Mouse (Mus musculus) kidney, embryonic 16.5 days (tissue): ENCODE measurements around the gene Tgfb1i1. TPM values are rescaled to one million over a fixed set of nuclear protein-coding genes. Genes with fewer than 3 reads are reported as not detected.

Experiments
- ATAC-seq: fragments of 200-750 bp; cut with Nextera tagmentation; 2 replicates; pipeline ENCODE4 v1.8.0; 2017; ENCODE audit warnings: moderate TSS enrichment; ENCODE audit not compliant: low FRiP score, low TSS enrichment
- H3K27ac ChIP-seq: fragments of 300-500 bp; sonication (generic); 2 replicates; pipeline ENCODE4 v1.5.1; 2014; ENCODE audit warnings: low read length
- H3K27me3 ChIP-seq: fragments of 300-500 bp; sonication (generic); 2 replicates; pipeline ENCODE4 v1.6.1; 2014; ENCODE audit warnings: low read length, control low read depth, mixed read lengths; ENCODE audit not compliant: insufficient read depth
- H3K36me3 ChIP-seq: fragments of 300-500 bp; sonication (generic); 2 replicates; pipeline ENCODE4 v1.6.1; 2014; ENCODE audit warnings: low read length, control low read depth, mixed read lengths; ENCODE audit not compliant: insufficient read depth
- H3K4me1 ChIP-seq: fragments of 300-500 bp; sonication (generic); 2 replicates; pipeline ENCODE4 v1.6.1; 2014; ENCODE audit warnings: low read length, control low read depth, mixed read lengths; ENCODE audit not compliant: insufficient read depth
- H3K4me2 ChIP-seq: fragments of 300-500 bp; sonication (generic); replicated peaks from 2 replicates; pipeline ENCODE4 v1.6.1; 2014; ENCODE audit warnings: low read depth, low read length
- H3K4me3 ChIP-seq: fragments of 300-500 bp; sonication (generic); 2 replicates; pipeline ENCODE4 v1.5.1; 2014; ENCODE audit warnings: mild to moderate bottlenecking, low read length
- H3K9ac ChIP-seq: fragments of 300-500 bp; sonication (generic); replicated peaks from 2 replicates; pipeline ENCODE4 v1.6.1; 2014; ENCODE audit warnings: low read length
- H3K9me3 ChIP-seq: fragments of 300-500 bp; sonication (generic); 2 replicates; pipeline ENCODE4 v1.6.1; 2016; ENCODE audit warnings: low read length, control low read depth
- WGBS: fragments of 180-500 bp; shearing (Covaris S2); extraction: QIAGEN DNeasy Blood & Tissue Kit; methylation state at CpG from one replicate; pipeline ENCODE4 v1.1.7; 2014; 5-methylcytosine and 5-hydroxymethylcytosine counted together
- polyA plus RNA-seq: library from polyadenylated mRNA; unstranded; fragments of >200 nt; fragmentation: Nextera tagmentation; extraction: Ambion mirVana; gene quantifications from 2 replicates; pipeline ENCODE4 v1.2.1, GENCODE M21; 2015

Tgfb1i1 gene
- polyA plus RNA-seq, 1 experiment from 2014 or later: 111 TPM

- no peak overlapping the region for H3K27ac ChIP-seq
- WGBS: 92% methylated on average over 11 of the region's 11 CpGs
Observed at GRCm38 (mm10) chr7:128281765-128282164, 35.2 kb downstream of the Tgfb1i1 start.

GRCm38 (mm10) chr7:128282532-128283244 lies 36.1 kb downstream of the Tgfb1i1 start:
- H3K27ac ChIP-seq: no peak overlapping the region
- no peak for ATAC-seq
- H3K36me3 ChIP-seq: peaks cover 12% of the 10 kb centered on the region
- H3K4me2 ChIP-seq: no peak overlapping the region
- H3K4me3 ChIP-seq: no peak overlapping the region
- no peaks in the 10 kb centered on the region for H3K9me3 ChIP-seq
- 25% methylated on average over 7 of the region's 7 CpGs for WGBS
- H3K4me1 ChIP-seq: peaks cover 5% of the 10 kb centered on the region; the same call in 1 of the 2 replicates
- no peak overlapping the region for H3K9ac ChIP-seq
- H3K27me3 ChIP-seq: no peaks in the 10 kb centered on the region

More at GRCm38 (mm10) chr7:128281765-128282164, 35.2 kb downstream of the Tgfb1i1 start:
- no peaks in the 10 kb centered on the region for H3K9me3 ChIP-seq
- H3K9ac ChIP-seq: no peak overlapping the region
- H3K4me3 ChIP-seq: no peak overlapping the region
- H3K36me3 ChIP-seq: peaks cover 8% of the 10 kb centered on the region; the same call in 1 of the 2 replicates
- ATAC-seq: no peak
- H3K4me1 ChIP-seq: peaks cover 5% of the 10 kb centered on the region; the same call in 1 of the 2 replicates
- H3K4me2 ChIP-seq: no peak overlapping the region
- no peaks in the 10 kb centered on the region for H3K27me3 ChIP-seq

DNA sequence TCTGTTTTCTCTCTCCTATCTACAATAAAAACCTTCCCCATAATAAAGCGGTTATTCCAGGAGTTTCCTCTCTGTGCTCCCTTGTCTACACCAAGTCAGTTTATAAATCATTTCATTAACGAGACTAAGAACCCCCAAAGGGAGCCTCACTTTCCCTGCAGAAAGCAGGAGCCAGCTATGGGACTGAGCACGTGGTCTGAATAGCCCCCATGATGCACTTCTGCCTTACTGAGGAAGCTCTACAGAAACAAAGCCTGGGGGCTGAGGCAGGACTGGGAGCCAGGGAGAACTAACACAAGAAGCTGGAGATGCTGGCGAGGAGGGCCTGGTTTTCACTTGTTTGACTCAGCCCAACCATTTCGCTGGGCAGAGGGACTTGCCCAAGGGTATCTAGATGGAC lies 37.4 kb downstream of the Tgfb1i1 start:
- Histone ChIP-seq H3K9me3 (no peaks in the 10 kb centered on the region), H3K4me3 (no peak overlapping the region), H3K27me3 (no peaks in the 10 kb centered on the region), H3K9ac (no peak overlapping the region), H3K4me1 (peaks cover 7% of the 10 kb centered on the region; the same call in 1 of the 2 replicates), H3K4me2 (no peak overlapping the region), H3K36me3 (peaks cover 19% of the 10 kb centered on the region), H3K27ac (no peak overlapping the region)
- ATAC-seq: no peak
- 48% methylated on average over 5 of the region's 5 CpGs for WGBS

- H3K27me3 ChIP-seq: no peaks in the 10 kb centered on the region
- H3K4me1 ChIP-seq: peaks cover 11% of the 10 kb centered on the region; the same call in 1 of the 2 replicates
- no peaks in the 10 kb centered on the region for H3K9me3 ChIP-seq
- no peak overlapping the region for H3K9ac ChIP-seq
- H3K4me2 ChIP-seq: no peak overlapping the region
- no peak overlapping the region for H3K4me3 ChIP-seq
- 87% methylated on average over 8 of the region's 8 CpGs for WGBS
- H3K36me3 ChIP-seq: peaks cover 19% of the 10 kb centered on the region
- no peak for ATAC-seq
- H3K27ac ChIP-seq: no peak overlapping the region
Observed at GRCm38 (mm10) chr7:128285060-128285459, 38.4 kb downstream of the Tgfb1i1 start.

GRCm38 (mm10) chr7:128288923-128289544 lies 42.4 kb downstream of the Tgfb1i1 start:
- no peak for ATAC-seq
- H3K9me3 ChIP-seq: no peaks in the 10 kb centered on the region
- no peak overlapping the region for H3K27ac ChIP-seq
- WGBS: 28% methylated on average over 9 of the region's 9 CpGs
- peaks cover 26% of the 10 kb centered on the region for H3K36me3 ChIP-seq
- H3K9ac ChIP-seq: no peak overlapping the region; the same call in 1 of the 2 replicates
- H3K27me3 ChIP-seq: no peaks in the 10 kb centered on the region
- no peak overlapping the region for H3K4me3 ChIP-seq
- no peak overlapping the region for H3K4me2 ChIP-seq
- H3K4me1 ChIP-seq: 0 out of 2 replicates have a peak, but pooled peaks cover 6% of the 10 kb centered on the region

DNA sequence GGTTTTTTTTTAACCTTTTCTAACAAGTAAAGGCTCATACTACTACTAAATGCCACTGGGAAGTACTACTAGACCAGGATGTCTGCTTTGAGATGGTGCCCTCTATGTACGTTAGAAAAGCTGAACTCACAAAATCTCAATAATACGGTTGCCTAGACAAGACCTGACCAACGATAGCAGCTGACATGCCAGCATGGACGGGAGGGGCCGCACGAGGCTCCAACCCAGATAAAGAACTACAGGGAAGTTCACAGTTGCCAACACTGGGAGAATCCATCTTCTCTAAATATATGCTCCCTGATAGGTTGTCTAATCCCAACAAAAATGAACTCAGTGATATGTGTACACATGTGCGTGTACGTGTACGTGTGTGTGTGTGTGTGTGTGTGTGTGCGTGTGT lies 48.2 kb downstream of the Tgfb1i1 start:
- H3K36me3 ChIP-seq: peaks cover 7% of the 10 kb centered on the region; the same call in 1 of the 2 replicates
- H3K27me3 ChIP-seq: no peaks in the 10 kb centered on the region
- no peak for ATAC-seq
- H3K4me3 ChIP-seq: no peak overlapping the region
- 92% methylated on average over 10 of the region's 10 CpGs for WGBS
- no peaks in the 10 kb centered on the region for H3K9me3 ChIP-seq
- no peak overlapping the region for H3K4me2 ChIP-seq
- H3K27ac ChIP-seq: no peak overlapping the region
- H3K4me1 ChIP-seq: peaks cover 17% of the 10 kb centered on the region
- H3K9ac ChIP-seq: no peak overlapping the region

GRCm38 (mm10) chr7:128296514-128296913 lies 49.9 kb downstream of the Tgfb1i1 start:
- Histone ChIP-seq H3K9ac (no peak overlapping the region; the same call in 1 of the 2 replicates), H3K4me3 (no peak overlapping the region), H3K9me3 (no peaks in the 10 kb centered on the region), H3K36me3 (peaks cover 3% of the 10 kb centered on the region; the same call in 1 of the 2 replicates), H3K4me2 (0 out of 2 replicates have a peak overlapping the region, but pooled peaks have one; percentile 79), H3K27ac (no peak overlapping the region), H3K27me3 (no peaks in the 10 kb centered on the region), H3K4me1 (peaks cover 17% of the 10 kb centered on the region)
- WGBS: 68% methylated on average over 3 of the region's 3 CpGs
- no peak for ATAC-seq

GRCm38 (mm10) chr7:128297291-128297616 lies 50.6 kb downstream of the Tgfb1i1 start:
- WGBS: 30% methylated on average over 10 of the region's 10 CpGs
- ATAC-seq: no peak; the same call in 1 of the 2 replicates

DNA sequence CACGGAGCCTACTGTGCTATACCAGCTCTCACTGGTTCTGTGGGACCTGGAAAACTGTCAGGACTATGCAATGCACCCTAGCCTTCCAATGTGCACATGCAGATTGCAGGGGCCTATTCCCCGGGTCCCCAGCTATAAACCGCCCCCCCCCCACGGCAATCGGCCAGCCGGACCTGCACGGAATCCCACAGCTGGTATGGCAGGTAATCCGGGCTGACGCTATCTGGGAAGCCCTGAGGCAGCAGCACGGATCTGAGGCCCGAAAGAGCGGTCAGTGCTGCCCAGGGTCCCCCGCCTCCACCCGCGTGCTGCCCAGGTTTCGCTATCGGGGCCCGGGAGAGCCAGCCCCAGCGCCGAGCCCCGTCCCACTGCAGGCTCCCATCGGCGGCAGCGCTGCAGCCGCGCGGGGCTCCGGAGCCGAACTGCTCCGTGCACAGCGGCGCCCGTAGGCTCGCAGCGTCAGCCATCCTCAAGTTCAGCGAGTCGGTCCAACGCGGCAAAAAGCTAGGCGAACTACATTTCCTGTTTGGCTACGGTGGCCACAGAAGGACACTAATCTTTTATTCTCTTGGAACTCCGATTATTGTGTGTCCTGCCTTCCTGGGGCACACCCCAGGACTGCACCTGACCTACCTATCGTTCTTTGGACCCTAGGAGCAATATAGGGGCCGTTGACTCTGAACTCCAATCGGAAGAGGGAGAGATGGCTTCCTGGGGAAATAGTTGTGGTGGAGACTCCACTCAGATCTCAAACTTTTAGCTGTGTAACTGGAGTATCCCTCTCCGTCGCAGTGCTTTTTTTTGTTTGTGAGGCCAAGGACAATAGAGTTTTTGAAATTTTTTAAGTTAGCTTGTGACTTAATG lies 51.2 kb downstream of the Tgfb1i1 start, which contains the start of gene BC017158:
BC017158 (minus strand) TSS at position 554 of the 864 bp plus-strand sequence.
- H3K36me3 ChIP-seq: peaks cover 3% of the 10 kb centered on the region; the same call in 1 of the 2 replicates
- peak within 1 kb of the TSS; percentile 97 for H3K9ac ChIP-seq
- peak; percentile 85 for ATAC-seq
- peak within 1 kb of the TSS; percentile 88 for H3K27ac ChIP-seq
- no peaks in the 10 kb centered on the region for H3K27me3 ChIP-seq
- H3K4me2 ChIP-seq: peak within 1 kb of the TSS; percentile 79
- under 1% methylated on average over 47 of the region's 47 CpGs for WGBS
- H3K4me3 ChIP-seq: peak within 1 kb of the TSS; percentile 91
- no peaks in the 10 kb centered on the region for H3K9me3 ChIP-seq
- H3K4me1 ChIP-seq: peaks cover 17% of the 10 kb centered on the region

More at GRCm38 (mm10) chr7:128297291-128297616, 50.6 kb downstream of the Tgfb1i1 start:
- Histone ChIP-seq H3K9ac (peak overlapping the region; percentile 97), H3K27me3 (no peaks in the 10 kb centered on the region), H3K4me2 (peak overlapping the region; percentile 79), H3K27ac (peak overlapping the region; percentile 88), H3K4me3 (peak overlapping the region; percentile 91), H3K9me3 (no peaks in the 10 kb centered on the region), H3K4me1 (peaks cover 17% of the 10 kb centered on the region), H3K36me3 (peaks cover 3% of the 10 kb centered on the region; the same call in 1 of the 2 replicates)
